Mouse (Mus musculus): ENCODE measurements at regions not wholly inside any gene's neighbourhood (a gene's known extent, or its start where the extent isn't known, plus 50 kb on each side); places are given as distances from the start of the nearest gene placed in this dataset.

GRCm38 (mm10) chr11:19709337-19709736 is 214.8 kb upstream of the Spred2 start:
- WGBS = 91% methylated on average over 8 of the region's 8 CpGs
- Histone ChIP-seq H3K9ac (no peak overlapping the region), H3K4me2 (ENCODE audit: low read depth) (no peak overlapping the region), H3K27me3 (ENCODE audit: insufficient read depth, low read length) (no peaks in the 10 kb centered on the region), H3K36me3 (ENCODE audit: insufficient read depth) (no peaks in the 10 kb centered on the region), H3K9me3 (ENCODE audit: low read length) (no peaks in the 10 kb centered on the region), H3K4me3 (ENCODE audit: low read depth, low read length) (no peak overlapping the region), H3K4me1 (ENCODE audit: insufficient read depth) (no peaks in the 10 kb centered on the region), H3K27ac (ENCODE audit: low read depth, low read length) (no peak overlapping the region)
- ATAC-seq (no peak), DNase-seq (no peak)
- TF ChIP-seq CTCF (IDR thresholded peaks at IDR 0.05; ENCODE audit: low read depth) = no peak

GRCm38 (mm10) chr11:19713091-19713490 is 211.1 kb upstream of the Spred2 start:
- Histone ChIP-seq H3K4me2 (ENCODE audit: low read depth) (peak overlapping the region; percentile 47), H3K27me3 (ENCODE audit: insufficient read depth, low read length) (no peaks in the 10 kb centered on the region), H3K36me3 (ENCODE audit: insufficient read depth) (no peaks in the 10 kb centered on the region), H3K9ac (no peak overlapping the region), H3K4me1 (ENCODE audit: insufficient read depth) (no peaks in the 10 kb centered on the region), H3K4me3 (ENCODE audit: low read depth, low read length) (peak overlapping the region; percentile 28; the same call in 1 of the 2 replicates), H3K9me3 (ENCODE audit: low read length) (no peaks in the 10 kb centered on the region), H3K27ac (ENCODE audit: low read depth, low read length) (no peak overlapping the region)
- no peak for TF ChIP-seq CTCF (IDR thresholded peaks at IDR 0.05; ENCODE audit: low read depth)
- 20% methylated on average over 8 of the region's 8 CpGs for WGBS
- peak; percentile 54 for DNase-seq
- ATAC-seq = no peak

- peak overlapping the region; percentile 18; the same call in 1 of the 2 replicates for H3K9ac ChIP-seq
- no peaks in the 10 kb centered on the region for H3K9me3 ChIP-seq (ENCODE audit: low read length)
- H3K4me3 ChIP-seq (ENCODE audit: low read depth, low read length) = peak overlapping the region; percentile 28
- no peaks in the 10 kb centered on the region for H3K36me3 ChIP-seq (ENCODE audit: insufficient read depth)
- WGBS = 56% methylated on average over 20 of the region's 20 CpGs
- no peak for TF ChIP-seq CTCF (IDR thresholded peaks at IDR 0.05; ENCODE audit: low read depth)
- ATAC-seq (peak; percentile 25; the same call in 1 of the 2 replicates), DNase-seq (peak; percentile 22)
- no peak overlapping the region for H3K27ac ChIP-seq (ENCODE audit: low read depth, low read length)
- peak overlapping the region; percentile 47 for H3K4me2 ChIP-seq (ENCODE audit: low read depth)
- no peaks in the 10 kb centered on the region for H3K4me1 ChIP-seq (ENCODE audit: insufficient read depth)
- H3K27me3 ChIP-seq (ENCODE audit: insufficient read depth, low read length) = no peaks in the 10 kb centered on the region
Measured at GRCm38 (mm10) chr11:19713597-19713996, 210.6 kb upstream of the Spred2 start.

GRCm38 (mm10) chr11:19714211-19714610 is 210.0 kb upstream of the Spred2 start:
- no peaks in the 10 kb centered on the region for H3K27me3 ChIP-seq (ENCODE audit: insufficient read depth, low read length)
- H3K36me3 ChIP-seq (ENCODE audit: insufficient read depth) = no peaks in the 10 kb centered on the region
- peak; percentile 47 for TF ChIP-seq CTCF (IDR thresholded peaks at IDR 0.05; ENCODE audit: low read depth)
- no peaks in the 10 kb centered on the region for H3K9me3 ChIP-seq (ENCODE audit: low read length)
- H3K4me2 ChIP-seq (ENCODE audit: low read depth) = peak overlapping the region; percentile 47
- ATAC-seq = no peak
- WGBS = 29% methylated on average over 5 of the region's 5 CpGs
- peak; percentile 39 for DNase-seq
- H3K4me1 ChIP-seq (ENCODE audit: insufficient read depth) = no peaks in the 10 kb centered on the region
- H3K4me3 ChIP-seq (ENCODE audit: low read depth, low read length) = peak overlapping the region; percentile 28; the same call in 1 of the 2 replicates
- no peak overlapping the region for H3K27ac ChIP-seq (ENCODE audit: low read depth, low read length)
- H3K9ac ChIP-seq = 0 out of 2 replicates have a peak overlapping the region, but pooled peaks have one; percentile 18

- H3K9ac ChIP-seq = no peak overlapping the region
- no peaks in the 10 kb centered on the region for H3K27me3 ChIP-seq (ENCODE audit: insufficient read depth, low read length)
- WGBS = 48% methylated on average over 8 of the region's 8 CpGs
- H3K27ac ChIP-seq (ENCODE audit: low read depth, low read length) = no peak overlapping the region
- no peak for DNase-seq
- ATAC-seq = no peak
- no peak for TF ChIP-seq CTCF (IDR thresholded peaks at IDR 0.05; ENCODE audit: low read depth)
- H3K4me2 ChIP-seq (ENCODE audit: low read depth) = no peak overlapping the region
- H3K36me3 ChIP-seq (ENCODE audit: insufficient read depth) = no peaks in the 10 kb centered on the region
- no peak overlapping the region for H3K4me3 ChIP-seq (ENCODE audit: low read depth, low read length)
- no peaks in the 10 kb centered on the region for H3K9me3 ChIP-seq (ENCODE audit: low read length)
- no peaks in the 10 kb centered on the region for H3K4me1 ChIP-seq (ENCODE audit: insufficient read depth)
Measured at GRCm38 (mm10) chr11:19714888-19715595, 209.1 kb upstream of the Spred2 start.

- H3K4me2 ChIP-seq (ENCODE audit: low read depth) = no peak overlapping the region
- TF ChIP-seq CTCF (IDR thresholded peaks at IDR 0.05; ENCODE audit: low read depth) = no peak
- no peaks in the 10 kb centered on the region for H3K9me3 ChIP-seq (ENCODE audit: low read length)
- no peak for ATAC-seq
- DNase-seq = no peak
- H3K4me3 ChIP-seq (ENCODE audit: low read depth, low read length) = no peak overlapping the region
- H3K27me3 ChIP-seq (ENCODE audit: insufficient read depth, low read length) = no peaks in the 10 kb centered on the region
- H3K27ac ChIP-seq (ENCODE audit: low read depth, low read length) = no peak overlapping the region
- WGBS = 95% methylated on average over 9 of the region's 9 CpGs
- no peak overlapping the region for H3K9ac ChIP-seq
- no peaks in the 10 kb centered on the region for H3K4me1 ChIP-seq (ENCODE audit: insufficient read depth)
- no peaks in the 10 kb centered on the region for H3K36me3 ChIP-seq (ENCODE audit: insufficient read depth)
Measured at GRCm38 (mm10) chr11:19718165-19718564, 206.0 kb upstream of the Spred2 start.

GRCm38 (mm10) chr11:19729031-19729430 is 195.1 kb upstream of the Spred2 start:
- TF ChIP-seq CTCF (IDR thresholded peaks at IDR 0.05; ENCODE audit: low read depth) = no peak
- 85% methylated on average over 8 of the region's 8 CpGs for WGBS

More at GRCm38 (mm10) chr11:19729031-19729430, 195.1 kb upstream of the Spred2 start:
- Histone ChIP-seq H3K4me3 (ENCODE audit: low read depth, low read length) (no peak overlapping the region), H3K9me3 (ENCODE audit: low read length) (no peaks in the 10 kb centered on the region), H3K9ac (no peak overlapping the region), H3K4me1 (ENCODE audit: insufficient read depth) (no peaks in the 10 kb centered on the region), H3K36me3 (ENCODE audit: insufficient read depth) (no peaks in the 10 kb centered on the region), H3K27ac (ENCODE audit: low read depth, low read length) (no peak overlapping the region), H3K27me3 (ENCODE audit: insufficient read depth, low read length) (no peaks in the 10 kb centered on the region), H3K4me2 (ENCODE audit: low read depth) (no peak overlapping the region)
- DNase-seq = no peak
- ATAC-seq = no peak
